Mouse (Mus musculus): ENCODE measurements at regions not wholly inside any gene's neighbourhood (a gene's known extent, or its start where the extent isn't known, plus 50 kb on each side); places are given as distances from the start of the nearest gene placed in this dataset.

DNA sequence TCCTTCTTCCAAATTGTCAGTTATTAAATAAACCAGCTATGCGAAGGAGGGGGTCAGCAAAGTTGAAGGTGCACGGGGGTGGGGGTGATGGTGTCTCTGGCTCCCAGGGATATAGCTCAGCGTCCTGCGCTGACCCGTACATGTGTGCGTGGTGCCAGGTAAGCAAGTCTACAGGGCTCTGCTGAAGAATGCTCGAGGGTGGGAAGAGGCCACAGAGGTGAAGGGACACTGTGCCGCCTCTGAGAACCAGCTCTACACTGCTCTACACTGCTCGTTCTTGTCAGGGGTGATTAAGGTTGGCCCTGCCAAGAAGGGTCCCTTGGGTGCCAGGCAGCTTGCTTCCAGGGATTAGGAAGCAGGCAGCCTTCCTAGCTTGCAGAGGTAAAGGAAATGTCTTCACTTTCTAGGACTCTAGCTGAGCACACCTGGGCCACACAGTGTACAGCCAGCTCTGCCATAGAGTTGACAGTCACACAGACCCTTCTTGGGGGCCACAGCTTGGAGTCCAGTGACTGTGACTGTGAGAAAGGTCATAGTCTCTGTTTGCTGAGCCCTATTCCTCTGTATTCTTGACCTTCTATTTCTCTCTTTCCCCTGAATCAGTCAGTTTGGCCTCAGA lies 64.7 kb upstream of the Gm11733 start:
- TF ChIP-seq CTCF (IDR thresholded peaks at IDR 0.05; ENCODE audit: low read depth, low read length): no peak
- TF ChIP-seq POLR2A (IDR thresholded peaks at IDR 0.05; ENCODE audit: insufficient read depth, low read length): no peak
- no peak for TF ChIP-seq EP300 (IDR thresholded peaks at IDR 0.05; ENCODE audit: insufficient read depth, low read depth, low read length)
